Mouse (Mus musculus) adrenal gland, adult 18-20 months (tissue): ENCODE results near the gene Ttc6. TPM values are rescaled to one million over a fixed set of nuclear protein-coding genes. Genes with fewer than 3 reads are reported as not detected.

Source experiments
- DNase-seq, 2 experiments: peaks; one replicate each; pipeline ENCODE4 v3.0.0; 2021 to 2022; ENCODE audit warnings: low spot score in 2 of 2
- total RNA-seq, 2 experiments: library from RNA; stranded (reverse); gene quantifications; 1 replicate in 1 of 2; 2 replicates in 1 of 2; pipeline ENCODE4 v1.2.3; 2021

Ttc6 gene
- total RNA-seq, 2 experiments from 2014 or later, result not detected

GRCm38 (mm10) chr12:57650677-57651076, 86.8 kb downstream of the Ttc6 start:
- DNase-seq, result no peak

- no peak for DNase-seq
These were observed 99.2 kb downstream of the Ttc6 start for GRCm38 (mm10) chr12:57662986-57663674.

- no peak for DNase-seq
These were observed 108.5 kb downstream of the Ttc6 start for GRCm38 (mm10) chr12:57672414-57672813.

GRCm38 (mm10) chr12:57684967-57685423, 121.1 kb downstream of the Ttc6 start:
- DNase-seq, result no peak

- DNase-seq, result no peak
These were observed 146.1 kb downstream of the Ttc6 start for GRCm38 (mm10) chr12:57709966-57710365.

GRCm38 (mm10) chr12:57764720-57765119, 200.8 kb downstream of the Ttc6 start:
- DNase-seq, result no peak

GRCm38 (mm10) chr12:57776290-57776997, 212.5 kb downstream of the Ttc6 start:
- DNase-seq, result no peak

- no peak for DNase-seq
These were observed 218.0 kb downstream of the Ttc6 start for GRCm38 (mm10) chr12:57781926-57782325.

- DNase-seq, result peak in 1 of 2 experiments; percentile 4
These were observed 223.6 kb downstream of the Ttc6 start for GRCm38 (mm10) chr12:57787471-57787870.

Other genes starting within 250 kb of the Ttc6 start
- not detected for gene Foxa1, start 17.2 kb upstream of the Ttc6 start, total RNA-seq